Mouse (Mus musculus): ENCODE measurements around the gene Impdh2. TPM values are rescaled to one million over a fixed set of nuclear protein-coding genes. Genes with fewer than 3 reads are reported as not detected.

The Impdh2 gene
- total and polyA plus RNA-seq, 3 experiments: 405 to 485 (median 483) TPM

- TF ChIP-seq SMC3 (IDR thresholded peaks at IDR 0.05; ENCODE audit: low read depth, low read length) (no peak), JUND (conservative IDR thresholded peaks at IDR 0.05; ENCODE audit: low read depth, low read length) (no peak), MAZ (IDR thresholded peaks at IDR 0.05; ENCODE audit: low read depth, low read length) (peak; percentile 65), SIN3A (IDR thresholded peaks at IDR 0.05; ENCODE audit: low read length) (peak; percentile 91), MEF2A (IDR thresholded peaks at IDR 0.05; ENCODE audit: borderline replicate concordance, low read depth, low read length) (peak; percentile 59; the same call in 1 of the 2 replicates), E2F4 (IDR thresholded peaks at IDR 0.05; ENCODE audit: insufficient replicate concordance, low read depth, low read length) (no peak), BHLHE40 (IDR thresholded peaks at IDR 0.05; ENCODE audit: low read depth, low read length) (no peak), USF2 (conservative IDR thresholded peaks at IDR 0.05; ENCODE audit: low read depth, low read length) (no peak), MAFK (IDR thresholded peaks at IDR 0.05; ENCODE audit: insufficient replicate concordance, low read length) (no peak), RCOR1 (conservative IDR thresholded peaks at IDR 0.05; ENCODE audit: low read depth, low read length) (peak; percentile 46; the same call in 1 of the 2 replicates), ETS1 (conservative IDR thresholded peaks at IDR 0.05; ENCODE audit: low read depth, low read length) (peak; percentile 20; the same call in 1 of the 2 replicates), POLR2AphosphoS2 (IDR thresholded peaks at IDR 0.05; ENCODE audit: low read depth, low read length) (peak; percentile 87; the same call in 1 of the 2 replicates), MXI1 (IDR thresholded peaks at IDR 0.05; ENCODE audit: low read depth, low read length) (peak; percentile 85), CTCF (conservative IDR thresholded peaks at IDR 0.05 in 1 of 2, IDR thresholded peaks at IDR 0.05 in 1 of 2; ENCODE audit: low read depth in 2 of 2, low read length in 2 of 2) (peak; percentile 45 to 82; a peak in 3 of 4 replicates), HCFC1 (IDR thresholded peaks at IDR 0.05; ENCODE audit: low read depth, low read length) (peak; percentile 77), RAD21 (IDR thresholded peaks at IDR 0.05; ENCODE audit: low read depth, low read length) (no peak), TBP (conservative IDR thresholded peaks at IDR 0.05; ENCODE audit: low read depth, low read length) (peak; percentile 97), ZC3H11A (IDR thresholded peaks at IDR 0.05; ENCODE audit: low read depth, low read length) (no peak), POLR2A (IDR thresholded peaks at IDR 0.05; ENCODE audit: low read depth, low read length) (peak; percentile 100), CHD2 (IDR thresholded peaks at IDR 0.05; ENCODE audit: low read length) (peak; percentile 43; the same call in 1 of the 2 replicates), ELF1 (IDR thresholded peaks at IDR 0.05; ENCODE audit: low read depth, low read length) (peak; percentile 59), KAT2A (IDR thresholded peaks at IDR 0.05; ENCODE audit: insufficient replicate concordance, low read length) (peak; percentile 68; the same call in 1 of the 2 replicates), MYC (IDR thresholded peaks at IDR 0.05; ENCODE audit: low read depth, low read length) (peak; percentile 72), ZMIZ1 (IDR thresholded peaks at IDR 0.05; ENCODE audit: low read depth, low read length) (peak; percentile 99), ZKSCAN1 (IDR thresholded peaks at IDR 0.05; ENCODE audit: borderline replicate concordance, low read depth, low read length) (no peak)
Measured at GRCm38 (mm10) chr9:108566815-108567776, 7.0 kb downstream of the Impdh2 start, which contains the start of gene Ndufaf3 (continued).
